Mouse (Mus musculus): ENCODE measurements at regions not wholly inside any gene's neighbourhood (a gene's known extent, or its start where the extent isn't known, plus 50 kb on each side); places are given as distances from the start of the nearest gene placed in this dataset.

DNA sequence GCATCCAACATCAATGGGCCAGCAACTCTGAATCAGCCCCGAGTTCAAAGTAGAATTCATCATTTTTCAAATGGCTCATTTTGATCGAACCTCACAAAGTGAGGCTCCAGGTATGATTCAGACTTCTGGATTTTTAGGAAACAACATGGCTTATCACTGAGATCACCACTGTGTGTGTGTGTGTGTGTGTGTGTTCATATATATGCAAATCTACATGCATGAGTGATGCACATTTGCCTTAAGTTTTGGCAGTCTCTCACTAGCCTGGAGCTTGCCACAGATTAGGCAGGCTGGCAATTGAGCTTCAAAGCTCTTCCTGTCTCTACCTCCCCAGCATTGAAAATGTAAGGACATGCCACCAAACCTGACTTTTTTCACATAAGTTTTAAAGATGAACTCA is 195.1 kb upstream of the Mindy3 start:
- Histone ChIP-seq H3K27me3 (ENCODE audit: control insufficient read depth, insufficient read depth, low read length) (no peaks in the 10 kb centered on the region), H3K27ac (no peak overlapping the region), H3K4me1 (ENCODE audit: control insufficient read depth, insufficient read depth, low read length) (no peaks in the 10 kb centered on the region), H3K36me3 (ENCODE audit: control insufficient read depth, insufficient read depth, low read length) (no peaks in the 10 kb centered on the region), H3K79me2 (replicated peaks; ENCODE audit: control insufficient read depth, insufficient read depth, low read length) (no peaks in the 10 kb centered on the region), H3K4me3 (no peak overlapping the region), H3K9ac (ENCODE audit: low read depth, low read length) (no peak overlapping the region)
- DNase-seq = no peak
- intact Hi-C loops (cut with DNase I) = no loop called here
- TF ChIP-seq EP300 (IDR thresholded peaks at IDR 0.05; ENCODE audit: insufficient read depth, low read depth, low read length) (no peak), POLR2A (IDR thresholded peaks at IDR 0.05; ENCODE audit: insufficient read depth, low read depth, low read length) (no peak), CTCF (IDR thresholded peaks at IDR 0.05) (no peak)
- WGBS = 77% methylated on average over 2 of the region's 2 CpGs

- intact Hi-C loops (cut with DNase I) = no loop called here
- no peak for DNase-seq
- Histone ChIP-seq H3K4me3 (no peak overlapping the region), H3K4me1 (ENCODE audit: control insufficient read depth, insufficient read depth, low read length) (no peaks in the 10 kb centered on the region), H3K9ac (ENCODE audit: low read depth, low read length) (no peak overlapping the region), H3K36me3 (ENCODE audit: control insufficient read depth, insufficient read depth, low read length) (no peaks in the 10 kb centered on the region), H3K79me2 (replicated peaks; ENCODE audit: control insufficient read depth, insufficient read depth, low read length) (no peaks in the 10 kb centered on the region), H3K27me3 (ENCODE audit: control insufficient read depth, insufficient read depth, low read length) (no peaks in the 10 kb centered on the region), H3K27ac (no peak overlapping the region)
- WGBS = 65% methylated on average over 2 of the region's 2 CpGs
- TF ChIP-seq EP300 (IDR thresholded peaks at IDR 0.05; ENCODE audit: insufficient read depth, low read depth, low read length) = no peak
- TF ChIP-seq POLR2A (IDR thresholded peaks at IDR 0.05; ENCODE audit: insufficient read depth, low read depth, low read length) = no peak
- no peak for TF ChIP-seq CTCF (IDR thresholded peaks at IDR 0.05)
These were observed 194.6 kb upstream of the Mindy3 start for GRCm38 (mm10) chr2:12613858-12614257.

- intact Hi-C loops (cut with DNase I) = no loop called here
- DNase-seq = no peak
- 11% methylated on average over 2 of the region's 2 CpGs for WGBS
These were observed 163.3 kb upstream of the Mindy3 start for GRCm38 (mm10) chr2:12582566-12582965.

DNA sequence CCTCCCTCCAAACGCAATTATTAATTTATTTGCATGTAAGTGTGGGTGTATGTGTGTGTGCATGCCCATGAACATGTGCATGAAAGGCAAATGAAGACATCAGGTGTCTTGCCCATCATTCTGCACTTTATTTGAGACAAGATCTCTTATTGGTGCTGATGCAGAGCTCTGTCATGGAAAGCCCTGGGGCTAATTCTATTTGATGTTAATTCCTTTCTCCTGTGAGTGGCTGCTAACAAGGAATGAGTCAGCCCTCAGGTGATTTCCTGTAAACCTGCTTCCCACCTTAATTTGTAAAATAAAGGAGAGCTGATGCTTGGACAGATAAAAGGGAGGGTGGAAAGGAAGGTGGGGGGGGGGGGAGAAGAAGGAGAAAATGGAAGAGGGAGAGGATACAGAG is 138.5 kb upstream of the Mindy3 start:
- intact Hi-C loops (cut with DNase I) = no loop called here
- Histone ChIP-seq H3K27ac (no peak overlapping the region), H3K9ac (ENCODE audit: low read depth, low read length) (no peak overlapping the region), H3K79me2 (replicated peaks; ENCODE audit: control insufficient read depth, insufficient read depth, low read length) (no peaks in the 10 kb centered on the region), H3K36me3 (ENCODE audit: control insufficient read depth, insufficient read depth, low read length) (no peaks in the 10 kb centered on the region), H3K4me1 (ENCODE audit: control insufficient read depth, insufficient read depth, low read length) (no peaks in the 10 kb centered on the region), H3K4me3 (no peak overlapping the region), H3K27me3 (ENCODE audit: control insufficient read depth, insufficient read depth, low read length) (no peaks in the 10 kb centered on the region)
- DNase-seq = no peak
- WGBS = 53% methylated on average over 1 of the region's 1 CpGs
- TF ChIP-seq CTCF (IDR thresholded peaks at IDR 0.05) = no peak
- TF ChIP-seq EP300 (IDR thresholded peaks at IDR 0.05; ENCODE audit: insufficient read depth, low read depth, low read length) = no peak
- no peak for TF ChIP-seq POLR2A (IDR thresholded peaks at IDR 0.05; ENCODE audit: insufficient read depth, low read depth, low read length)

More at GRCm38 (mm10) chr2:12582566-12582965, 163.3 kb upstream of the Mindy3 start:
- TF ChIP-seq CTCF (IDR thresholded peaks at IDR 0.05) = no peak
- no peak for TF ChIP-seq POLR2A (IDR thresholded peaks at IDR 0.05; ENCODE audit: insufficient read depth, low read depth, low read length)
- Histone ChIP-seq H3K27me3 (ENCODE audit: control insufficient read depth, insufficient read depth, low read length) (no peaks in the 10 kb centered on the region), H3K4me1 (ENCODE audit: control insufficient read depth, insufficient read depth, low read length) (no peaks in the 10 kb centered on the region), H3K36me3 (ENCODE audit: control insufficient read depth, insufficient read depth, low read length) (no peaks in the 10 kb centered on the region), H3K9ac (ENCODE audit: low read depth, low read length) (no peak overlapping the region), H3K4me3 (no peak overlapping the region), H3K27ac (no peak overlapping the region), H3K79me2 (replicated peaks; ENCODE audit: control insufficient read depth, insufficient read depth, low read length) (no peaks in the 10 kb centered on the region)

DNA sequence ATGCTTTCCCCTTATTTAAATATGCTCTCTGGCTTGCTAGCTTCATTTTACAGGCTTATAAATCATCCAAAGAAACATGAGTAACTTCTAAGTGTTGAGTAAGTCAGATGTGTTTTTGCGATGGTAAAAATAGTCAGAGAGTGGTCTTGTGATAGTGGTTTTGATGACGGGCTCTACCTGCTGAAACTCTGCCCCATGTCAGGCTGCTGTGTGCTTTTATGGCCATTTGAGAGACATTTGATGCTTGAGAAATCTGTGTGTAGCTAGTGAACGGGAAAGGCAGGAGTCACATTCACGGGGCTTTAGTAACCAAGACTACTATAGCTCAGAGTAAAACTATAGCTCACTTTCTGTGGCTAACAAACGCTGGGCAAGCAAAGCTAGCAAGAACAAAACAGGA is 103.1 kb upstream of the Mindy3 start:
- no peak for TF ChIP-seq EP300 (IDR thresholded peaks at IDR 0.05; ENCODE audit: insufficient read depth, low read depth, low read length)
- TF ChIP-seq CTCF (IDR thresholded peaks at IDR 0.05) = no peak
- no peak for TF ChIP-seq POLR2A (IDR thresholded peaks at IDR 0.05; ENCODE audit: insufficient read depth, low read depth, low read length)
- no peak overlapping the region for H3K4me3 ChIP-seq
- H3K9ac ChIP-seq (ENCODE audit: low read depth, low read length) = no peak overlapping the region
- intact Hi-C loops (cut with DNase I) = no loop called here
- H3K36me3 ChIP-seq (ENCODE audit: control insufficient read depth, insufficient read depth, low read length) = no peaks in the 10 kb centered on the region
- no peaks in the 10 kb centered on the region for H3K4me1 ChIP-seq (ENCODE audit: control insufficient read depth, insufficient read depth, low read length)
- H3K27ac ChIP-seq = no peak overlapping the region
- H3K79me2 ChIP-seq (replicated peaks; ENCODE audit: control insufficient read depth, insufficient read depth, low read length) = no peaks in the 10 kb centered on the region
- no peak for DNase-seq
- no peaks in the 10 kb centered on the region for H3K27me3 ChIP-seq (ENCODE audit: control insufficient read depth, insufficient read depth, low read length)
- 73% methylated on average over 5 of the region's 5 CpGs for WGBS

- no peaks in the 10 kb centered on the region for H3K79me2 ChIP-seq (replicated peaks; ENCODE audit: control insufficient read depth, insufficient read depth, low read length)
- no peaks in the 10 kb centered on the region for H3K4me1 ChIP-seq (ENCODE audit: control insufficient read depth, insufficient read depth, low read length)
- H3K9ac ChIP-seq (ENCODE audit: low read depth, low read length) = no peak overlapping the region
- H3K27me3 ChIP-seq (ENCODE audit: control insufficient read depth, insufficient read depth, low read length) = no peaks in the 10 kb centered on the region
- DNase-seq = no peak
- no peak overlapping the region for H3K27ac ChIP-seq
- no peak for TF ChIP-seq POLR2A (IDR thresholded peaks at IDR 0.05; ENCODE audit: insufficient read depth, low read depth, low read length)
- TF ChIP-seq CTCF (IDR thresholded peaks at IDR 0.05) = no peak
- TF ChIP-seq EP300 (IDR thresholded peaks at IDR 0.05; ENCODE audit: insufficient read depth, low read depth, low read length) = no peak
- H3K4me3 ChIP-seq = no peak overlapping the region
- no peaks in the 10 kb centered on the region for H3K36me3 ChIP-seq (ENCODE audit: control insufficient read depth, insufficient read depth, low read length)
- intact Hi-C loops (cut with DNase I) = no loop called here
These were observed 102.5 kb upstream of the Mindy3 start for GRCm38 (mm10) chr2:12521744-12522143.
